Mouse (Mus musculus): Measurements from ENCODE around the gene Dhx29. TPM values are rescaled to one million over a fixed set of nuclear protein-coding genes. Genes with fewer than 3 reads are reported as not detected.

Dhx29 gene
- total RNA-seq, 2 experiments from 2014 or later = 9.9 to 14.9 TPM

- no peak for ATAC-seq (ENCODE audit: poor library complexity, severe bottlenecking)
Measured at GRCm38 (mm10) chr13:112985605-112986450, 58.6 kb downstream of the Dhx29 start.

GRCm38 (mm10) chr13:112986451-112986950 lies 59.2 kb downstream of the Dhx29 start:
- ATAC-seq (ENCODE audit: poor library complexity, severe bottlenecking) = no peak

- ATAC-seq (ENCODE audit: poor library complexity, severe bottlenecking) = peak; percentile 83
Measured at GRCm38 (mm10) chr13:112987532-112987943, 60.3 kb downstream of the Dhx29 start, which contains the start of gene Ccno. TSS of gene Ccno (plus strand) at chr13:112987802.

- ATAC-seq (ENCODE audit: poor library complexity, severe bottlenecking) = peak; percentile 10
Measured at GRCm38 (mm10) chr13:112987991-112988390, 60.7 kb downstream of the Dhx29 start.

- no peak for ATAC-seq (ENCODE audit: poor library complexity, severe bottlenecking)
Measured at GRCm38 (mm10) chr13:112988866-112989265, 61.6 kb downstream of the Dhx29 start.

GRCm38 (mm10) chr13:112989541-112989940 lies 62.3 kb downstream of the Dhx29 start:
- no peak for ATAC-seq (ENCODE audit: poor library complexity, severe bottlenecking)

GRCm38 (mm10) chr13:112990346-112990745 lies 63.1 kb downstream of the Dhx29 start:
- peak; percentile 34 for ATAC-seq (ENCODE audit: poor library complexity, severe bottlenecking)

GRCm38 (mm10) chr13:112993531-112994152 lies 66.4 kb downstream of the Dhx29 start, which contains the start of gene Mcidas:
TSS of gene Mcidas (plus strand) at chr13:112993845.
- peak; percentile 10; the same call in 1 of the 2 replicates for ATAC-seq (ENCODE audit: poor library complexity, severe bottlenecking)

- peak; percentile 61 for ATAC-seq (ENCODE audit: poor library complexity, severe bottlenecking)
Measured at GRCm38 (mm10) chr13:112994191-112994590, 66.9 kb downstream of the Dhx29 start.

GRCm38 (mm10) chr13:112996407-112996806 lies 69.2 kb downstream of the Dhx29 start:
- 0 out of 2 replicates have a peak, but pooled peaks have one; percentile 9 for ATAC-seq (ENCODE audit: poor library complexity, severe bottlenecking)

- ATAC-seq (ENCODE audit: poor library complexity, severe bottlenecking) = no peak
Measured at GRCm38 (mm10) chr13:112997369-112997768, 70.1 kb downstream of the Dhx29 start.

GRCm38 (mm10) chr13:112998427-112999201 lies 71.4 kb downstream of the Dhx29 start:
- ATAC-seq (ENCODE audit: poor library complexity, severe bottlenecking) = peak; percentile 20

GRCm38 (mm10) chr13:113000090-113000489 lies 72.8 kb downstream of the Dhx29 start:
- ATAC-seq (ENCODE audit: poor library complexity, severe bottlenecking) = no peak

GRCm38 (mm10) chr13:113000576-113001318 lies 73.5 kb downstream of the Dhx29 start:
- ATAC-seq (ENCODE audit: poor library complexity, severe bottlenecking) = no peak

- no peak for ATAC-seq (ENCODE audit: poor library complexity, severe bottlenecking)
Measured at GRCm38 (mm10) chr13:113012683-113013082, 85.4 kb downstream of the Dhx29 start.

- ATAC-seq (ENCODE audit: poor library complexity, severe bottlenecking) = peak; percentile 78
Measured at GRCm38 (mm10) chr13:113013174-113013953, 86.1 kb downstream of the Dhx29 start.

All from megakaryocyte, adult 5-6 weeks (primary cell).